Mouse (Mus musculus) neural tube, embryonic 15.5 days (tissue): ENCODE measurements around the gene Txndc11. TPM values are rescaled to one million over a fixed set of nuclear protein-coding genes. Genes with fewer than 3 reads are reported as not detected.

Experiments
- ATAC-seq: fragments of 200-750 bp; cut with Nextera tagmentation; 2 replicates; pipeline ENCODE4 v1.8.0; 2017; ENCODE audit warnings: mild to moderate bottlenecking, moderate TSS enrichment, moderate library complexity; ENCODE audit not compliant: low FRiP score
- H3K27ac ChIP-seq: fragments of 300-500 bp; sonication (generic); replicated peaks from 2 replicates; pipeline ENCODE4 v1.5.1; 2015; ENCODE audit warnings: mild to moderate bottlenecking, inconsistent platforms
- H3K27me3 ChIP-seq: fragments of 300-500 bp; sonication (generic); replicated peaks from 2 replicates; pipeline ENCODE4 v1.6.1; 2015; ENCODE audit warnings: inconsistent platforms
- H3K36me3 ChIP-seq: fragments of 300-500 bp; sonication (generic); 2 replicates; pipeline ENCODE4 v1.6.1; 2015; ENCODE audit warnings: inconsistent platforms
- H3K4me1 ChIP-seq: fragments of 300-500 bp; sonication (generic); 2 replicates; pipeline ENCODE4 v1.6.1; 2015; ENCODE audit warnings: inconsistent platforms
- H3K4me2 ChIP-seq: fragments of 300-500 bp; sonication (generic); 2 replicates; pipeline ENCODE4 v1.6.1; 2015; ENCODE audit warnings: inconsistent platforms, mild to moderate bottlenecking, moderate library complexity
- H3K4me3 ChIP-seq: fragments of 300-500 bp; sonication (generic); replicated peaks from 2 replicates; pipeline ENCODE4 v1.5.1; 2015; ENCODE audit warnings: mild to moderate bottlenecking, inconsistent platforms
- H3K9ac ChIP-seq: fragments of 300-500 bp; sonication (generic); replicated peaks from 2 replicates; pipeline ENCODE4 v1.6.1; 2015; ENCODE audit warnings: mild to moderate bottlenecking, inconsistent platforms
- H3K9me3 ChIP-seq: fragments of 300-500 bp; sonication (generic); replicated peaks from 2 replicates; pipeline ENCODE4 v1.6.1; 2016; ENCODE audit warnings: inconsistent platforms
- WGBS: fragments of 180-500 bp; shearing (Covaris S2); methylation state at CpG from one replicate; pipeline ENCODE4 v1.1.7; 2015; ENCODE audit warnings: mixed read lengths; 5-methylcytosine and 5-hydroxymethylcytosine counted together
- polyA plus RNA-seq: library from polyadenylated mRNA; unstranded; fragments of >200 nt; fragmentation: Nextera tagmentation; extraction: Ambion mirVana; gene quantifications from 2 replicates; pipeline ENCODE4 v1.2.1, GENCODE M21; 2015

Txndc11 gene
- polyA plus RNA-seq, 1 experiment from 2014 or later: 28.7 TPM

- ATAC-seq: no peak
- Histone ChIP-seq H3K9me3 (no peaks in the 10 kb centered on the region), H3K36me3 (no peaks in the 10 kb centered on the region), H3K4me3 (no peak within 1 kb of the TSS), H3K9ac (no peak within 1 kb of the TSS), H3K4me2 (no peak within 1 kb of the TSS), H3K27me3 (no peaks in the 10 kb centered on the region), H3K27ac (no peak within 1 kb of the TSS), H3K4me1 (peaks cover 29% of the 10 kb centered on the region)
- 89% methylated on average over 4 of the region's 4 CpGs for WGBS
These were observed 73.8 kb downstream of the Txndc11 start, which contains the start of gene Snn for GRCm38 (mm10) chr16:11060645-11061044. Gene Snn (plus strand): TSS chr16:11060945.

DNA sequence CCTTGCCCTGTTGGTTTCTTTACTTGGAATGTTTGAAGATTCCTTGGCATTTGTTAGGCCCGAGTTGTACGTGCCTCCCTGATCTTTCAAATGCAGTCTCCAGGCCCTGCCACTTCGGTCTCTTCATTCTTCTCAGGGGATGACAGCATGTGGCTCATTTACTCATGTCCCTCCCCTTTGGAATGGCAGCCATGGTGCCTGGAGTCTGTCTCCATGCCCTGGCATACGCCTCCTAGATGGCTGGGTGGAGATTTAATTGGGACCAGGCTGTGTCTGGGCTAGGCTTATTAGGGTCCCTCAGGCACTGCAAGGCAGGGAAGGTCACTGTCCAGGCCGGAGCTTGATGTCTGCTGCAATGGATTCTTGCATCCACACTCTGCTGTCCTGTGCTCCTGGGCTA lies 78.5 kb downstream of the Txndc11 start:
- ATAC-seq: no peak
- Histone ChIP-seq H3K9me3 (no peaks in the 10 kb centered on the region), H3K36me3 (no peaks in the 10 kb centered on the region), H3K4me2 (no peak overlapping the region), H3K4me3 (no peak overlapping the region), H3K4me1 (no peaks in the 10 kb centered on the region), H3K27ac (no peak overlapping the region), H3K9ac (no peak overlapping the region), H3K27me3 (no peaks in the 10 kb centered on the region)
- 69% methylated on average over 5 of the region's 5 CpGs for WGBS

- H3K4me1 ChIP-seq: no peaks in the 10 kb centered on the region
- H3K27ac ChIP-seq: no peak overlapping the region
- H3K27me3 ChIP-seq: no peaks in the 10 kb centered on the region
- no peak overlapping the region for H3K9ac ChIP-seq
- 73% methylated on average over 6 of the region's 6 CpGs for WGBS
- no peak overlapping the region for H3K4me3 ChIP-seq
- ATAC-seq: no peak
- no peak overlapping the region for H3K4me2 ChIP-seq
- no peaks in the 10 kb centered on the region for H3K36me3 ChIP-seq
- no peaks in the 10 kb centered on the region for H3K9me3 ChIP-seq
These were observed 79.6 kb downstream of the Txndc11 start for GRCm38 (mm10) chr16:11054871-11055270.

GRCm38 (mm10) chr16:11054409-11054808 lies 80.0 kb downstream of the Txndc11 start:
- Histone ChIP-seq H3K4me3 (no peak overlapping the region), H3K9ac (no peak overlapping the region), H3K27ac (no peak overlapping the region), H3K4me1 (no peaks in the 10 kb centered on the region), H3K9me3 (no peaks in the 10 kb centered on the region), H3K4me2 (no peak overlapping the region), H3K36me3 (no peaks in the 10 kb centered on the region), H3K27me3 (no peaks in the 10 kb centered on the region)
- 66% methylated on average over 6 of the region's 6 CpGs for WGBS
- ATAC-seq: no peak

GRCm38 (mm10) chr16:11051134-11051533 lies 83.3 kb downstream of the Txndc11 start:
- Histone ChIP-seq H3K9ac (no peak overlapping the region), H3K27ac (no peak overlapping the region), H3K9me3 (no peaks in the 10 kb centered on the region), H3K27me3 (no peaks in the 10 kb centered on the region), H3K4me3 (no peak overlapping the region), H3K4me2 (no peak overlapping the region), H3K36me3 (no peaks in the 10 kb centered on the region), H3K4me1 (no peaks in the 10 kb centered on the region)
- no peak for ATAC-seq
- WGBS: 92% methylated on average over 11 of the region's 11 CpGs

DNA sequence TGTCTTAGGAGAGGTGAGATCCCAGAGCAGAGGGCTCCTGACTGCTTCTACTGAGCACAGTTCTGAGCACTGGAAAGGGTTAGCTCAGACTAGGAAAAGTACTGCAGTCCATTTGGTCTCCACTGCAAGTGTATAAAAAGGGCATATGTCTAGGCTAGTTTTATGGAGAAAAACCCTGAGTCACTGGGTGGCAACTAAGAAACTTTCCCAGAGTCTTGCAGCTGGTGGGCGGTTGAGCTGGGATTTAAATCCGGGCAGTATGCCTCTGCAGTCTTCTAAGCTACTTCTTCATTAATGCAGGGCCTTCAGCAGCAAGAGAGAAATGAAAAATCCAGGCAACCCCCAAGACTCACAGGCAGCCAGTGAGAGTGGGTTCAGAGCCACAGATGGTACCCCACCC lies 84.2 kb downstream of the Txndc11 start:
- no peak for ATAC-seq
- Histone ChIP-seq H3K4me2 (no peak overlapping the region), H3K27ac (no peak overlapping the region), H3K27me3 (no peaks in the 10 kb centered on the region), H3K9ac (no peak overlapping the region), H3K4me1 (no peaks in the 10 kb centered on the region), H3K4me3 (no peak overlapping the region), H3K36me3 (no peaks in the 10 kb centered on the region), H3K9me3 (no peaks in the 10 kb centered on the region)
- WGBS: 87% methylated on average over 2 of the region's 2 CpGs

GRCm38 (mm10) chr16:11047130-11047529 lies 87.3 kb downstream of the Txndc11 start:
- H3K9me3 ChIP-seq: no peaks in the 10 kb centered on the region
- no peak overlapping the region for H3K9ac ChIP-seq
- H3K27ac ChIP-seq: no peak overlapping the region
- H3K4me3 ChIP-seq: no peak overlapping the region
- ATAC-seq: no peak
- 87% methylated on average over 7 of the region's 7 CpGs for WGBS
- H3K36me3 ChIP-seq: no peaks in the 10 kb centered on the region
- no peaks in the 10 kb centered on the region for H3K4me1 ChIP-seq
- H3K4me2 ChIP-seq: no peak overlapping the region
- no peaks in the 10 kb centered on the region for H3K27me3 ChIP-seq

- no peak for ATAC-seq
- Histone ChIP-seq H3K9me3 (no peaks in the 10 kb centered on the region), H3K4me3 (no peak overlapping the region), H3K27me3 (no peaks in the 10 kb centered on the region), H3K4me1 (no peaks in the 10 kb centered on the region), H3K9ac (no peak overlapping the region), H3K4me2 (no peak overlapping the region), H3K27ac (no peak overlapping the region), H3K36me3 (no peaks in the 10 kb centered on the region)
- 91% methylated on average over 7 of the region's 7 CpGs for WGBS
These were observed 88.0 kb downstream of the Txndc11 start for GRCm38 (mm10) chr16:11046437-11046836.

DNA sequence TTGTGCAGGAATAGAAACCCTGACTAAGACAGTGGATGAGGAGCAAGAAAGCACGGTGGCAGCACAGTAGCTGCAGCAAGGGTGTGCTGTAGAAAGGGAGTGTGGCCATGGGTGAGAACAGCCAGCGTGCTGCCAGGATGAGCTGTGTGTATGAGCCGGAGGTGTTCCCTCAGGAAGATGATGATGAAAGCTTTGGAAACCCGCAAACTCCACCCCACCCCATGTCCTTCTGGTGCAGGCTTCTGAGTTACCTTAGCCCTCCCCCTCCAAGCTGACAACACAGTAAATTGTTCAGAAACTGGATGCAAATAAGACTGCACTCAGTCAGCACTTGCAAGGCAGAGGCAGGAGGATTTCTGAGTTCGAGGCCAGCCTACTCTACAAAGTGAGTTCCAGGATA lies 91.2 kb downstream of the Txndc11 start:
- H3K9ac ChIP-seq: no peak overlapping the region
- WGBS: 90% methylated on average over 5 of the region's 5 CpGs
- no peak for ATAC-seq
- no peak overlapping the region for H3K27ac ChIP-seq
- no peaks in the 10 kb centered on the region for H3K27me3 ChIP-seq
- no peaks in the 10 kb centered on the region for H3K9me3 ChIP-seq
- no peaks in the 10 kb centered on the region for H3K36me3 ChIP-seq
- H3K4me1 ChIP-seq: no peaks in the 10 kb centered on the region
- no peak overlapping the region for H3K4me2 ChIP-seq
- H3K4me3 ChIP-seq: no peak overlapping the region

DNA sequence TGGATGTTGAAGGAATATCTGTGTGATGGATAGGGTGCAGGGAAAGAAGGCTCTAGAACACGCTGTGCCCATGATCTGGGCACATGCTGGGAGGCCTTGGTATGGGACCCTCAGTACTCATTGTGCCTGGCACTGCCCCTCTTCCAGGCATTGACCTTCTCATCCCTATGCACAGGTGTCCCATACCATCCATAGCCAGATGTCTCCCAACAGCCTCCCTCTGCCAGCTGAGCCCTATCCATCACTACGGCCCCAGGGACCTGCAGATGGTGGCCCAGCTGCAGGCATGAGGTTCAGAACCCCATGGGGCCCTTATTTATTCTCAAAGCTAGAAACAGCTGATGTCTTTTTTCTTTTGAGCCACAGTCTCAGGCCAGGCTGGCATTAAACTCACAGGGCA lies 93.8 kb downstream of the Txndc11 start:
- no peaks in the 10 kb centered on the region for H3K9me3 ChIP-seq
- H3K4me2 ChIP-seq: no peak overlapping the region
- peaks cover 5% of the 10 kb centered on the region; the same call in 1 of the 2 replicates for H3K4me1 ChIP-seq
- H3K27ac ChIP-seq: no peak overlapping the region
- no peak overlapping the region for H3K4me3 ChIP-seq
- H3K9ac ChIP-seq: no peak overlapping the region
- WGBS: 49% methylated on average over 2 of the region's 2 CpGs
- no peak for ATAC-seq
- H3K36me3 ChIP-seq: no peaks in the 10 kb centered on the region
- H3K27me3 ChIP-seq: no peaks in the 10 kb centered on the region

GRCm38 (mm10) chr16:11035790-11036431 lies 98.5 kb downstream of the Txndc11 start:
- H3K9ac ChIP-seq: no peak overlapping the region
- H3K27me3 ChIP-seq: no peaks in the 10 kb centered on the region
- H3K9me3 ChIP-seq: no peaks in the 10 kb centered on the region
- H3K36me3 ChIP-seq: no peaks in the 10 kb centered on the region
- no peak overlapping the region for H3K4me2 ChIP-seq
- ATAC-seq: peak; percentile 47; the same call in 1 of the 2 replicates
- no peak overlapping the region for H3K27ac ChIP-seq
- 28% methylated on average over 15 of the region's 15 CpGs for WGBS
- H3K4me3 ChIP-seq: no peak overlapping the region
- H3K4me1 ChIP-seq: peaks cover 5% of the 10 kb centered on the region; the same call in 1 of the 2 replicates

GRCm38 (mm10) chr16:11035273-11035672 lies 99.2 kb downstream of the Txndc11 start:
- ATAC-seq: no peak
- peaks cover 5% of the 10 kb centered on the region; the same call in 1 of the 2 replicates for H3K4me1 ChIP-seq
- no peak overlapping the region for H3K4me2 ChIP-seq
- no peaks in the 10 kb centered on the region for H3K9me3 ChIP-seq
- 86% methylated on average over 9 of the region's 9 CpGs for WGBS
- H3K9ac ChIP-seq: no peak overlapping the region
- no peak overlapping the region for H3K27ac ChIP-seq
- H3K36me3 ChIP-seq: no peaks in the 10 kb centered on the region
- H3K27me3 ChIP-seq: no peaks in the 10 kb centered on the region
- H3K4me3 ChIP-seq: no peak overlapping the region
